Mouse (Mus musculus) cerebellum, postnatal 36 days (tissue): Measurements from ENCODE around the gene Upp2.

Source experiments
- DNase-seq, 2 experiments: peaks; one replicate each; pipeline ENCODE4 v3.0.0; 2021 to 2022; ENCODE audit warnings: mixed read lengths in 2 of 2

Upp2 gene

DNA sequence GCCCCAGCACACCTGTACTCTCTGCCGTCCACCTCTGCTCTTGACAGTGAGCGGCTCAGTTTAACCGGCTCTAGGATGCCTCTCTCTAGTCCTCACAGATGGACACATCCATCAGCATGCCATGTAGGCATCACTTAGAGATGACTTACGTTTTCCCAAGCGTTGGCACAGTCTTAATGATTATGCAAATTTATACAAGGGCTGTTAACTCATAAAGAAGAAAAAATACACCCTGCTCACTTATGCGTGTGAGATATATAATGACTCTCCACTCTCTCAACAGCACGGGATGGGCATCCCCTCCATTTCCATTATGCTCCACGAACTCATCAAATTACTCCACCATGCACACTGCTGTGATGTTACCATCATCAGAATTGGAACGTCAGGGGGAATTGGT, 206.7 kb downstream of the Upp2 start:
- DNase-seq, result no peak

DNA sequence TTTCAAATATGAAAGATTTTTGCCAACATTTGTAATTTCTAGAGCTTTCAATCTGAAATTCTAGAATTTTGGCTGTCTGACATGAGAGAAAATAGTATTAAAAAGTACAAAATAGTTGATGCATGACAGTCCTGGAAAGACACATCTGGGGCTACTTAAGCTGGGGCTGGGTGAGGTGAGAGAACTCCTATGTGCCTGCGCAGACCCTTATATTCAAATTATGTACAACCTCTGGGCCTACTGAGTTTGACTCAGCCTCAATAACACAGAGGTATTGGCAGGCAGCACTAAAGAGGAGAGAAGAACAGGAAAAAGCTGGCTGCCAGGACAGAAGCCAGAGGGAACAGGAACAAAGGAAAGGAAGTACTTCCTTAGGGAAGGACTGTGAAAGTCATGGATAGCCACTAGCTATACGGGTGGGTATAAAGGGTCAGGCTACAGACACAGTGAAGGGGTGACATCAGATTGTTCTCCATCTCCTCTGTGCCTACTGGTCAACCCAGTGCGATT, 211.9 kb downstream of the Upp2 start:
- DNase-seq, result no peak

DNA sequence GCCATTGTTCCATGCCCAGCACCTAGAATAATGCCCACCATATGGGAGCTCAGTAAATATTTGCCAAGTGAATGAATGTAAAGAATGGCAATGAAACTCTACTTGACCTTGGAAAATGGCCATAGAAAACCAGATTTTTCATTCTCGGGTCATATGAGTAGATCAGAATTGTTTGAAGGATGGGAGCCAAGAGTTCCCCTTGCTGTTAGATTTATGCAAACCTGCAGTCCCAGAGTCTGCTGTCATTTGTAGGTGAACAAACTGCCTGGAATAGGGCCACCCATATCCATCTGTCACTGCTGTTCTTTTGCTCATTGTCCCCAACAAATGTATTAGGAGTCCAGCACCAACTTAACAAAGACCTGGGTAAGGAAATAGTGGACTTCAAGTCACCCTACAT, 216.4 kb downstream of the Upp2 start:
- DNase-seq, result peak; percentile 70 to 79

DNA sequence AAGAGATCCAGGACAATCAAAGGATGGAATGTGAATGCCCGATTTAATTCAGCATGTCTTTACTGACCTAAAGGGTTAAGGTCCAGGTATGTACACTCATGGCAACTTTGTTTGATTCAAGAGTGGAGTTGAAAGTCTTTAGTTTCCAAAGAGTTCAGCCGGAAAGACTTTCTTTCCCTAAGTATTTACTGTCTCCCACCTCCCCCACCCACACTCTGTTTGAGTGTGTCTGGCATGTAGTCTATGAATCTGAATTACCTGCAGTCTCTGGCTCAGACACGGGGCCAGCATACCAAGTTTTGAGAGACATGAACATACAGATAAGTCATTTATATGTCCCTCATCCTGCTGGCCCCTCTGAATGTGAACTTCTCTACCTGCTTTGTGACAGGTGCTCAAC, 219.1 kb downstream of the Upp2 start:
- DNase-seq, result no peak

DNA sequence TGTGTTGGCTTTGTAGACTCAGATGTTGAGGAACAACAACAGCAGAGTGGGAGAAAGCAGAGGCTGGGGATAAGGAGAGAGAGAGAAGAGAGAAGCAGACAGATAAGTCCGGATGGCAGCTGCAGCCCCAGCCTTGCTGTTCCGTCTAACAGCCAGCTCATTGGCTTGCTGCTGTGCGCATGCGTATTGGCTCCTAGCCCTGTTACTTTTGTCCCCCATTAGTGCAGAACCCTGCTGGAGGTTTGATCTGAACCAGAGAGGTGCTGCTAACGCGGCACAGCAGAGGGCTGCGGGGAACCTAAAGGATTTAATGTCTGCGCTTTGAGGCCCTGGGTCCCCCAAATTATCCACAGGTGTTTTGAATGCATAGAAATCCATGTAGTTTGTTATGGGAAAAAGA, 219.6 kb downstream of the Upp2 start:
- DNase-seq, result no peak

DNA sequence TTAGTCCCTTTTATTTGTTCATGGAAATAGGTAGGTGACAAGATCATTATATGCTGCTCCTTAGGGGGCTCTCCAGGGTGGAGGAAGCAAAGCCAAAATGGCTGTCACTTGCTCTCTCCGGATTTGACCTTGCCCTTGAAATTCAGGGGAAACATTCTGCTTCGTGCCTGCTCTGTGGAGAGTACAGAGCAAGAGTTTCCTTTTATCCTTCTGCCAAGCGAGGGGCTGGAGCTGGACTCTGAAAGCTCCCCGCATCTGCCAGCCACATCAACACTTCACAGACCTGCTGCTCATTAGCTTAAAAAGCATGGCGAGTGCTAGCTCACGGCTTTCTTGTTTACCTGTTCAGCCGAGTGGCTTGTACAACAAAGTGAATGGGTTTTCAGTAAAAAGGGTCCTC, 220.3 kb downstream of the Upp2 start:
- no peak for DNase-seq

DNA sequence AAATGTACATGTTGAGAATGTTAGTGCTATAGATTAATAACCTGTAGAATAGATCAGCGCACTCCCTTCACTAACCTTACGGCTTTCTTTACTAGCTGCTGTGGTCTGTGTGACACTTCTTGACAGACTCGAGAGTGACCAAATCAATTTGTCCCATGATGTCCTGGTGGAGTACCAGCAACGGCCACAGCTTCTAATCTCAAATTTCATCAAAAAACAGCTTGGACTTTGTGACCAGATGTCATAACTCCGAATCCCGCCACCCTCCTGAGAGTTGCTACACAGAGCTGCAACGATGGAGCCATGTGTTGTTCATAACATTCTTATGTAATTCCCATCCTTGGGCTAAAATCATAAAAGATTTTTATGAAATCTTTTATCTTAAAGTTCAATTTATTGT, 222.8 kb downstream of the Upp2 start:
- no peak for DNase-seq

DNA sequence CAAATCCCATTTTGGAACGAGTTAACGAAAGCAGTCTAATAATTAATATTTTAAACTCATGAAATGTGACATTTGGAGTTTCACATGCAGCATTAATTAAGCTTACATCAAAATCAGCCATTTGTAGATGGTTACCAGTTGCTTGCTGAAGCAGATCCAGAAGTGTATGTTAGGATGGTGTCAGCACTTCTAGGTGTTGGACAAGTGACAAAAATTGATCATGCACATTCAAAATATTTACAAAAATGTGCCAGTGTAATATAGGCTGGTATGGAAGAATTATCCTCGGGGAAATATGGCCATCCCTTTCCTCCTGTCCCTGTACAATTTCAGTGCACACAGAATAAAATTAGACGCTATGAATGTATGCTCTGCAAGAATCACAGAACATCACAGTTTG, 223.3 kb downstream of the Upp2 start:
- DNase-seq, result no peak

DNA sequence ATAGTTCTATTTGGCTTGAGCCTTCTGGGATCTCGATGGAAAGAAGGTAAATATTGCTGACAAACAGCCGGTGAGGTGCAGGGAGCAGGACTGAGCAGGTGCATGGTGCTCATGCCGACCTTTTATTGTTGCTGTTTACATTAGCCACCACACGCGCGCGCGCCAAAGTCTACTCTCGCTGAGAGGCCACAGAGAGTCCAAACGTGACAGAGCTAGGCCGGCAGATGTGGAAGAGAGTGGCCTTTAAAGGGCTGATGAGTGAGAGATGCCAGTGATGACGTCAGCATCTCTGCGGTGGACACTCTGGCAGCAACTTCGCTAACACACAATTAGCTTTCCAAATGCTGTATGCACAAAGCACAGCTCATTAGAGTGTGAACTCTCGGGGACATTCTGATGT, 227.4 kb downstream of the Upp2 start:
- no peak for DNase-seq

DNA sequence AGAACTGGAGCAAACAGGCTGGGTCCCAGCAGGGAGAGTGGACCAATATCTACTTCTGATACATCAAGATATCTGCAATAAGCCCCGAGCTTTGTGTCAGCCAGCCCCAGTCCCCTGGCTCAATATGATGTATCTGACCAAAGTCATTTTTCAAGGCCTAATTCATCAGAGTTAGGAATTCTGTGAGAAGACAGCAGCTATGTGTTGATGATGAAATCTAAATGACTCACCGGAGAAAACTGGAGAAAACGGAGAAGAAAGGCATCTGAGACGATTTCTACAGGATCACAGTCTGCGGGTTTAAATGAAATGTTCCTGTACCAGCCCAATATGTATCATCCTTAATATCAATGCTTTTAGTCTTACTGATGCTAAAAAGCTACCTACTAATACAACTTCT, 228.3 kb downstream of the Upp2 start:
- DNase-seq, result no peak

DNA sequence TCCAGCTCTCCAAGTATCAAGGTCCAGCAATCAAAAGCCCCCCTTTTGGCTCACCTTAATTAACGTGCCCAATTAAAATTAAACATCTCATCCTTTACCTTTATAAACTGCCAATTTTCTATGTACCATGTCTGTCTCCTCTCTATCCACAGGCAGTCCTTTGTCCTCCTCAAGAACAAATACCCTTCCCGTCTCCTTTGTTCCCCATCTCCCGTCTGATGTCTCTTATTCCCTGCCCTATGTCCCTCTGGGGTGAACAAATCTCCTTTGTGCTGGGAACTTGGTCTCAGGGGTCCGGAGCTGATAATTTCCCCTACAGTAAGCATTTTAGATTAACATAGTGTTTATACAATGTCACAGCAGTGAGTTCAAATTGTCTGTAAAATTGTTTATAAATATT, 230.4 kb downstream of the Upp2 start:
- DNase-seq, result no peak

DNA sequence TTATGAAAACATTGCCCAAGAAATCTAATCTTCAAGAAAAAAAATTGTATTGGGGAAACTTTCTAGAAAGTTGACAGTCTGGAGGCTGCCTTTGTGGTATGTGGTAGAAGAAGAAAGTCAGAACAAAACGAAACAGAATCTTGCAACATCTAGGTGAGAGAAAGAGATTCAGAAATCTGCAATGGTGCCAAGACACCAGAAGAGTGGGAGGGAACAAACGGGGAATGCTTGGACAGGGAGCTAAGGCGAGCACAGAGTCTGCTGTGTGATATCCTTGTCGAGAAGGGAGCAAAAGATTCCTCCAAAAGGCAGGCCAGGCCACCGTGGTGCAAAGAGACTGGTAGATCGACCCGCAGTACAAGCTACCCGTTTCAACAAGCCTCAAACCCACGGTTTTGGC, 232.0 kb downstream of the Upp2 start:
- no peak for DNase-seq

DNA sequence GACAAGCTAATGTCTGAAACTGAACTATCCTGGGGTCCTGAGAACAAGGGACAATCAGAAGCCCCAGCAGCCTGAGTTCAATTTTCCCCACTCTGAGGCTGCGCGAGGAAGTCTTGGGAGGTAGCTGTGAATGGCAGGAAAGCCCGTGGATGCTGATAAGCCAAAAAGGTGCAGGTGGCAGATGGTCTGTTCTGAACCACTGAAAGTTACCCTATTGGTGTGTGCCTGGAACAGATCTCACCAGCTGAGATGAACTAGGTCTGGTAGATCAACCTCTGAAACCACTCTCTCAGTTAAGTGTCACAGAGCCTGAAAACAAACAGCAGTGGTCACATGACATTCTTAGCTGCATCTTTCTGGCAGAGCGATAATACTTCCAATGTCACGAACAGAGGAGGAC, 232.5 kb downstream of the Upp2 start:
- peak in 1 of 2 experiments; percentile 24 for DNase-seq

DNA sequence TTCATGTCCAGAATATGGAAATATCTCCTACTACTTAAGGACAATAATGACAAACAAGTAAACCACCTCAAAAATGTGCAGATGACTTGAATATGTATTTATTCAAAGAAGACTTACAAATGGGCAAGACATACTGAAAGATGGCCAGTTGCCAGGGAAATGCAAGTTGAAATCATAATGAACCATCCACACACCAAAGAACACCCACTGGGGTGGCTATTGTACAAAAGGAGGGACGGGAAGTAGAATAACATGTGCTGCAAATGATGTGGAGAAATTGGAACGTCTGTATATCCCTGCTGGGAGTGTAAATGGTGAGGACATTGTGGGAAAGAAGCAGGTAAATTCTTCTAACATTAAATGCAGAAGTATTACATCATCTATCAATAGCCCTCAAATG, 245.8 kb downstream of the Upp2 start:
- DNase-seq, result no peak

DNA sequence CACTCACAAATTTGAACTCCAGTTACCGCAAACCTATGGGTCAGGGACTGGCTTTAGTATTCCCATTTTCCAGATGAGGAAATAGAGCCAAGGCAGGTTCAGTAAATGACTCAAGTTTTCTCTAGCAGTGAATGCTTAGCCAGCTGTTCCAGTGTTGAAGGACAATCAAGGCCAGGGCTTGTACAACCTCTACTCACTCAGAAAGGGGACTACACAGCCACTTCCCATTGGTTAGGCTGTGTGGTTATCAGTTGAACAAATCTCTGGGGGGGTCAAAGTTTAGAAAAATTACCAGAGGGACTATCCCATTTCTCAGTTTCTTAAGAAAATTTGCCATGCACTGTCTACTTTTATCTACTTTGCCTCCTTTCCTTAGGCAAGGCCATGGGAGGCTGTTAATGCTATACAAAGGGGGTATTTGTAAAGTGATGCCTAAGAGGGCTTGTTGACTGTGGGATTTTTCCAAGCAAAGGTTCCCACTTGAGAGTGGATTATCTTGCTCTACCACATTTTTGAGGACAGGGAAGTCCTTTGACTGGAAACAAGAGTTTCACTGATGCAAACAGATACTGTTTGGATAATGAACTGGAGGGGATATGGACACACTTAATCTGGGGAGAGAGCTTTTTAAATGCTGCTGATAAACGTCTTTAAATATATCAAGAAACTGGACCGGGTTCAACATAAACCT, 262.0 kb downstream of the Upp2 start:
- no peak for DNase-seq

DNA sequence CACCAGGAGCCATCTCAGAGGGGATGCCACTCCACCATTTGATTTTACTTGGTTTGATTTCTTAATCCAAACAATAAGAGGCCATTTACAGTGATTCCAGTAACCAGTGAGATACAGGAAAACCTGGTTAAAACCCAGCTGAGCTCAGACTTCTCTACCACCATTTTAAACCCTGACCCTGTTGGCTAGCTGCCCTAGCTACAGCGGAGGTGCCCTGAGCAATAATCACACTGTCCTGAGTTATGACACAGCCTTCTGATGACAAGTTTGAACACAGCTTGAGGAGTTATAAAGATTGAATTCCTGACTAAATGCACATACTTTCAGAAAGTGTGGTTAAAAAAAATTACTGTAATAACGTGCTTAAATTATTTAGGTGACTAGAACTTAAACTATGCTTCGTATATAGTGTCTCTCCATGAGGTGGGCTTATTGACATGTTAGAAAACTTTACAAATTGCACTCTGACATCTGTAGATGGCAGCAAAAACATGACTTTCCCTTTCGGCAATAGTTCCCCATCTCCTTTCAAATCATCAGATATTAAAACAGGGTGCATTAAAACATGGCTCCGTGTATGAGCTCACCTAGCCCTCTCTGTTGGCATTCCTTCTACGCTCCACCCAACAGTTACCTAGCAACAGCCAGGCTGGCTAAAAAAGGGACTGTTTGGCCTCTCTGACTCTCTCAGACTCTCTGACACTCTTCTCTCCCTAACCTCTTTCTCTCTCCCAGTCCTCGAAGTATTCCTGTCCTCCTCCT, 263.1 kb downstream of the Upp2 start:
- DNase-seq, result peak in 1 of 2 experiments; percentile 11

DNA sequence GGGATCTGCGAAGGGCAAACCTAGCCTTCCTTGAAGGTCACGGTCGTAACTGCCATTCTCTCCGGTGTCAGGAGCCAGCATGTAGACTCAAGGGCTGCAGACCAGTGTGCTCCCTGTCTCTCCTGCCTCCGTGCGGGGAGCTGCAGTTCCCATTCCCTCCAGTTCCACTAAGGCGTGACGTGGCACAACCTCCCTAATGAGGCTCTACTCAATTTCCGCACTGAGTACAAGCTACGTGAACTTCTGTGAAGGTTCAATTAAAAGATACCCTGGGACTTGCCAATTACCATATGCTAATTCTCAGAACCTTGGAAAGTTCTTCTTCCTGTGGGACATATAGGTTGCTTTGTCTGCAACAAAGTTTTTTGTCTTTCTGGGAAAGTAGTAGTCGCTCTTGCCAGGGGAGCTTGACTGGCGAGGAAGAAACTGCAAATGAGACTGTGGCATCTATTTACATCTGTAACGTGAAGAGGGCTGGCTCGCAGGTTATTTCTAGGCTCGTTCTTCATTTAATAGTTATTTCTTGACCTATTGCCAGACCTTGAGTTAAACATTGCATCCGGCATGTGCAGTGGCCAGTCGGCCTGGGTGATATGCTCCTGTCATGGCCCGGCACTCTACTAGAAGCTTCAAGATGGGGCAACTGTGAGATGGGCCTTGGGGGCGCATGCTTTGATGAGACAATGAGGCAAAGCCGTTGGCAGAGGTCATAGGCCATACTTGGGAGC, 265.3 kb downstream of the Upp2 start:
- no peak for DNase-seq

DNA sequence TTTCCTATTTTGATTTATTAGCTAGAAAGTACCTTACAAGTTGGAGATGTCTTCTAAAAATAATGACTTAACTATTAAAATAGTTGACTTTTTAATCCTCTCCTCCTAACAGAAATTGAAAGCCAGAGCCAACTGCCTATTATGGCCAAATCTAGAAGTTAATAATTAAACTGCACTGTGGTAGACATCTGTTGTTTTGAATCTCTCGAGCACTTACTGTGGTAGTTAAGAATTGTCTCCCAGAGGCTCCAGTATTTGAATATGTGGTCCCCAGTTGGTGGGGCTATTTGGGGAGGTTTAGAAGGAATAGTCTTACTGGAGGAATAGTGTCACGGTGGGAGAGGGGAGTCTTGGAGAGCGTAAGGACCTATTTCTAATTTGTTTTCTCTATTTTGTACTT, 273.9 kb downstream of the Upp2 start:
- no peak for DNase-seq

DNA sequence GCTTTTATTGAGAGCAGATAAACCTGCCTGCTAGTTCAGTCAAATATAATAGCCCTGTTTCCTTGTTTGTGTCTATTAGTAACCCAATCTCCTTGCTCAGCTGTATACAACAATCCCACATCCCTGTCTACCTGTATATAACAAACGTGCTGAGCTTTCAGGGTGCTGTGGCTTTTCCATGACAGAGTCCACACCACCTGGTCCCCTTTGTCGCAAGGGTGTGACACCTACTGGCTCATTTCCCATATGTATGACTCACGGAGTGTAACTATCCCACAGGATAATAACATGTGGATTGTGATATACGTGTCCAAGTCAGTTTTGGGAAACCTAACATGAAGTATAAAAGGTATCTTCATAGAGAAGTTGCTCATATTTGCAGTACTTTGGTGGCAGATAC, 275.3 kb downstream of the Upp2 start:
- no peak for DNase-seq
